Mouse (Mus musculus) stomach, postnatal 0 days (tissue): ENCODE results near the gene Naa35.

Experiments used
- CTCF ChIP-seq: IDR thresholded peaks from 2 replicates; pipeline ENCODE4 v1.5.1; 2016; ENCODE audit warnings: antibody characterized with exemption, low read depth, mild to moderate bottlenecking, moderate library complexity
- EP300 ChIP-seq: optimal IDR thresholded peaks from 2 replicates; pipeline ENCODE3; 2016; ENCODE audit warnings: antibody characterized with exemption

- TF ChIP-seq CTCF (no peak), EP300 (no peak)
Measured at GRCm38 (mm10) chr13:59592630-59593029, 7.6 kb downstream of the Naa35 start.
